Mouse (Mus musculus): ENCODE data around the gene Tmem211.
A peak's percentile ranks its signal among the peaks of the same experiment; 100 is the strongest.

Tmem211 gene

GRCm38 (mm10) chr5:113214041-113214440, 12.7 kb upstream of the Tmem211 start:
- DNase-seq, result no peak

- no peak for DNase-seq
Observed at GRCm38 (mm10) chr5:113214455-113214854, 12.3 kb upstream of the Tmem211 start.

GRCm38 (mm10) chr5:113215610-113216011, 11.1 kb upstream of the Tmem211 start:
- no peak for DNase-seq

GRCm38 (mm10) chr5:113216328-113216960, 10.3 kb upstream of the Tmem211 start:
- DNase-seq, result no peak

- DNase-seq, result no peak
Observed at GRCm38 (mm10) chr5:113217076-113217475, 9.6 kb upstream of the Tmem211 start.

- DNase-seq, result no peak
Observed at GRCm38 (mm10) chr5:113218617-113219235, 8.0 kb upstream of the Tmem211 start.

- no peak for DNase-seq
Observed at GRCm38 (mm10) chr5:113219450-113219849, 7.3 kb upstream of the Tmem211 start.

- DNase-seq, result no peak
Observed at GRCm38 (mm10) chr5:113219876-113220275, 6.8 kb upstream of the Tmem211 start.

- no peak for DNase-seq
Observed at GRCm38 (mm10) chr5:113220383-113221146, 6.1 kb upstream of the Tmem211 start.

GRCm38 (mm10) chr5:113221147-113221865, 5.4 kb upstream of the Tmem211 start, which contains the start of gene 2900026A02Rik:
Gene 2900026A02Rik (minus strand): TSS chr5:113221236.
- peak; percentile 60 to 62 for DNase-seq

GRCm38 (mm10) chr5:113223888-113224287, 2.8 kb upstream of the Tmem211 start:
- DNase-seq, result no peak

- no peak for DNase-seq
Observed at GRCm38 (mm10) chr5:113225271-113225670, 1.4 kb upstream of the Tmem211 start.

- no peak for DNase-seq
Observed at GRCm38 (mm10) chr5:113225686-113226435, 848 bp upstream of the Tmem211 start.

- no peak for DNase-seq
Observed at GRCm38 (mm10) chr5:113230196-113230595, 3.5 kb downstream of the Tmem211 start.

- DNase-seq, result no peak
Observed at GRCm38 (mm10) chr5:113249263-113249930, 22.7 kb downstream of the Tmem211 start.

- DNase-seq, result no peak
Observed at GRCm38 (mm10) chr5:113250806-113251205, 24.1 kb downstream of the Tmem211 start.

GRCm38 (mm10) chr5:113265637-113266036, 38.9 kb downstream of the Tmem211 start:
- no peak for DNase-seq

- DNase-seq, result no peak
Observed at GRCm38 (mm10) chr5:113268246-113268645, 41.5 kb downstream of the Tmem211 start.

GRCm38 (mm10) chr5:113270043-113270442, 43.3 kb downstream of the Tmem211 start:
- no peak for DNase-seq

- DNase-seq, result no peak
Observed at GRCm38 (mm10) chr5:113271207-113271811, 44.6 kb downstream of the Tmem211 start.

- no peak for DNase-seq
Observed at GRCm38 (mm10) chr5:113275839-113276238, 49.1 kb downstream of the Tmem211 start.
